Mouse (Mus musculus) lung, embryonic 14.5 days (tissue): ENCODE measurements around the gene Pou3f3. TPM values are rescaled to one million over a fixed set of nuclear protein-coding genes. Genes with fewer than 3 reads are reported as not detected.

Experiments
- ATAC-seq: fragments of 200-750 bp; cut with Nextera tagmentation; 2 replicates; pipeline ENCODE4 v1.8.0; 2017; ENCODE audit warnings: mild to moderate bottlenecking, moderate TSS enrichment, moderate library complexity; ENCODE audit not compliant: insufficient read depth
- DNase-seq: peaks from one replicate; pipeline ENCODE4 v3.0.0-alpha.2; 2015
- H3K27ac ChIP-seq: fragments of 300-500 bp; sonication (generic); 2 replicates; pipeline ENCODE4 v1.5.1; 2014; ENCODE audit warnings: low read depth, mild to moderate bottlenecking, moderate library complexity
- H3K27me3 ChIP-seq: fragments of 300-500 bp; sonication (generic); 2 replicates; pipeline ENCODE4 v1.6.1; 2014; ENCODE audit warnings: low read length, control low read depth; ENCODE audit not compliant: insufficient read depth
- H3K36me3 ChIP-seq: fragments of 300-500 bp; sonication (generic); 2 replicates; pipeline ENCODE4 v1.6.1; 2014; ENCODE audit warnings: control low read depth; ENCODE audit not compliant: insufficient read depth
- H3K4me1 ChIP-seq: fragments of 300-500 bp; sonication (generic); 2 replicates; pipeline ENCODE4 v1.6.1; 2014; ENCODE audit warnings: antibody characterized with exemption, control low read depth; ENCODE audit not compliant: insufficient read depth
- H3K4me2 ChIP-seq: fragments of 300-500 bp; sonication (generic); 2 replicates; pipeline ENCODE4 v1.6.1; 2014; ENCODE audit warnings: mild to moderate bottlenecking
- H3K4me3 ChIP-seq: fragments of 300-500 bp; sonication (generic); 2 replicates; pipeline ENCODE4 v1.5.1; 2014; ENCODE audit warnings: low read depth, low read length
- H3K9ac ChIP-seq: fragments of 300-500 bp; sonication (generic); 2 replicates; pipeline ENCODE4 v1.6.1; 2014
- H3K9me3 ChIP-seq: fragments of 300-500 bp; sonication (generic); 2 replicates; pipeline ENCODE4 v1.6.1; 2016; ENCODE audit warnings: low read depth, low read length, control low read depth
- CTCF ChIP-seq: IDR thresholded peaks from 2 replicates; pipeline ENCODE4 v1.5.1; 2016; ENCODE audit warnings: antibody characterized with exemption, low read depth
- WGBS: fragments of 180-500 bp; shearing (Covaris S2); extraction: QIAGEN DNeasy Blood & Tissue Kit; methylation state at CpG from one replicate; pipeline ENCODE4 v1.1.7; 2014; 5-methylcytosine and 5-hydroxymethylcytosine counted together
- polyA plus RNA-seq: library from polyadenylated mRNA; unstranded; fragments of >200 nt; fragmentation: Nextera tagmentation; extraction: Ambion mirVana; gene quantifications from 2 replicates; pipeline ENCODE4 v1.2.1, GENCODE M21; 2014

Gene Pou3f3
- polyA plus RNA-seq, 1 experiment from 2014 or later, result 0.49 TPM

GRCm38 (mm10) chr1:42694290-42694664, 1.3 kb upstream of the Pou3f3 start:
- H3K4me1 ChIP-seq, result 0 out of 2 replicates have a peak, but pooled peaks cover 3% of the 10 kb centered on the region
- TF ChIP-seq CTCF, result no peak
- peak overlapping the region; percentile 48 for H3K4me3 ChIP-seq
- peak overlapping the region; percentile 84 for H3K4me2 ChIP-seq
- WGBS, result 1% methylated on average over 23 of the region's 26 CpGs
- peak; percentile 51 for DNase-seq
- H3K9ac ChIP-seq, result peak overlapping the region; percentile 13; the same call in 1 of the 2 replicates
- peaks cover 89% of the 10 kb centered on the region for H3K27me3 ChIP-seq
- H3K9me3 ChIP-seq, result no peaks in the 10 kb centered on the region
- H3K36me3 ChIP-seq, result no peaks in the 10 kb centered on the region
- H3K27ac ChIP-seq, result no peak overlapping the region
- no peak; the same call in 1 of the 2 replicates for ATAC-seq

- Histone ChIP-seq H3K27me3 (peaks cover 87% of the 10 kb centered on the region), H3K4me3 (peak overlapping the region; percentile 48), H3K4me2 (peak overlapping the region; percentile 84), H3K36me3 (no peaks in the 10 kb centered on the region), H3K9ac (peak overlapping the region; percentile 13; the same call in 1 of the 2 replicates), H3K4me1 (0 out of 2 replicates have a peak, but pooled peaks cover 3% of the 10 kb centered on the region), H3K9me3 (no peaks in the 10 kb centered on the region), H3K27ac (no peak overlapping the region)
- DNase-seq, result peak; percentile 68
- ATAC-seq, result peak; percentile 42; the same call in 1 of the 2 replicates
- WGBS, result under 1% methylated on average over 50 of the region's 60 CpGs
- no peak for TF ChIP-seq CTCF
These were observed 647 bp upstream of the Pou3f3 start for GRCm38 (mm10) chr1:42694665-42695577.

GRCm38 (mm10) chr1:42696371-42697031, 933 bp downstream of the Pou3f3 start:
- peaks cover 88% of the 10 kb centered on the region for H3K27me3 ChIP-seq
- peak overlapping the region; percentile 84 for H3K4me2 ChIP-seq
- no peaks in the 10 kb centered on the region for H3K36me3 ChIP-seq
- peak overlapping the region; percentile 48 for H3K9ac ChIP-seq
- H3K9me3 ChIP-seq, result no peaks in the 10 kb centered on the region
- H3K27ac ChIP-seq, result no peak overlapping the region
- 0 out of 2 replicates have a peak, but pooled peaks cover 3% of the 10 kb centered on the region for H3K4me1 ChIP-seq
- WGBS, result 2% methylated on average over 36 of the region's 62 CpGs
- TF ChIP-seq CTCF, result no peak
- ATAC-seq, result peak; percentile 6; the same call in 1 of the 2 replicates
- H3K4me3 ChIP-seq, result peak overlapping the region; percentile 48
- no peak for DNase-seq

GRCm38 (mm10) chr1:42697321-42697755, 1.8 kb downstream of the Pou3f3 start:
- H3K4me3 ChIP-seq, result peak overlapping the region; percentile 48
- peak overlapping the region; percentile 84 for H3K4me2 ChIP-seq
- H3K27ac ChIP-seq, result no peak overlapping the region
- ATAC-seq, result no peak
- no peaks in the 10 kb centered on the region for H3K9me3 ChIP-seq
- peaks cover 89% of the 10 kb centered on the region for H3K27me3 ChIP-seq
- H3K4me1 ChIP-seq, result 0 out of 2 replicates have a peak, but pooled peaks cover 3% of the 10 kb centered on the region
- peak overlapping the region; percentile 48 for H3K9ac ChIP-seq
- WGBS, result under 1% methylated on average over 54 of the region's 58 CpGs
- H3K36me3 ChIP-seq, result no peaks in the 10 kb centered on the region
- TF ChIP-seq CTCF, result no peak
- DNase-seq, result no peak

GRCm38 (mm10) chr1:42697756-42698583, 2.4 kb downstream of the Pou3f3 start:
- Histone ChIP-seq H3K4me1 (0 out of 2 replicates have a peak, but pooled peaks cover 3% of the 10 kb centered on the region), H3K4me2 (peak overlapping the region; percentile 84), H3K9ac (peak overlapping the region; percentile 48; the same call in 1 of the 2 replicates), H3K9me3 (no peaks in the 10 kb centered on the region), H3K36me3 (no peaks in the 10 kb centered on the region), H3K27me3 (peaks cover 88% of the 10 kb centered on the region), H3K4me3 (peak overlapping the region; percentile 48), H3K27ac (no peak overlapping the region)
- under 1% methylated on average over 80 of the region's 80 CpGs for WGBS
- TF ChIP-seq CTCF, result no peak
- ATAC-seq (no peak), DNase-seq (peak; percentile 65)

- TF ChIP-seq CTCF, result no peak
- no peak for DNase-seq
These were observed 3.2 kb downstream of the Pou3f3 start for GRCm38 (mm10) chr1:42698584-42699333.

More at GRCm38 (mm10) chr1:42698584-42699333, 3.2 kb downstream of the Pou3f3 start:
- no peaks in the 10 kb centered on the region for H3K36me3 ChIP-seq
- ATAC-seq, result no peak
- WGBS, result 2% methylated on average over 56 of the region's 57 CpGs
- H3K27ac ChIP-seq, result no peak overlapping the region
- H3K9ac ChIP-seq, result no peak overlapping the region
- H3K9me3 ChIP-seq, result no peaks in the 10 kb centered on the region
- H3K4me3 ChIP-seq, result peak overlapping the region; percentile 48
- H3K27me3 ChIP-seq, result peaks cover 88% of the 10 kb centered on the region
- H3K4me1 ChIP-seq, result 0 out of 2 replicates have a peak, but pooled peaks cover 3% of the 10 kb centered on the region
- peak overlapping the region; percentile 84 for H3K4me2 ChIP-seq
